In the genomic region with DNA sequence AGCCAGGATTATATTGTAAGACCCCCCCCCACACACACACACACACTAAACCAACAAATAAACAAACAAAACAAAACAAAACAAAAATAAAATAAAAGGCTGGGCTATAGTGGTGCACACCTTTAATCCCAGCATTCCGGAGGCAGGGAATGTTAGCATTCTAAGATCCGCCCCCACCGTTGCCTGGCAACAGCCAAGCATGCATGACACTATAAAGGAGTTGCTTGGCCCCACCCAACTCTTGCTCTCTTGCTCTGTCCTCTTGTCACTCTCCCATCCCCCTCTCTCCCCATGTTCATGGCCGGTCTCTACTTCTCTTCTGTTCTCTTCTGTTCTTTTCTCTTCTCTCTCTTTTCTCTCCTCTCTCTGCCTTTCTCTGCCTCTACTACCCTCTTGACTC, we compare ENCODE assay signal across 9 mouse cellular contexts.
DNase-seq lines count a peak whose midpoint lies in the region; ATAC-seq and TF ChIP-seq lines count a peak whose summit lies in the region.
"Had no signal": no experiment of that assay in that cellular context is flagged by ENCODE, and none has a peak within 500 bp of the region (broad histone marks: within the 10 kb centered on the region; RNA-seq: fewer than 3 reads in every experiment).

No protein-coding gene starts in this region.

- DNase-seq in forebrain, embryonic 10.5 days (ENCODE audit: extremely low spot score, low spot score): peak; percentile 54
- DNase-seq in kidney, postnatal 0 days (ENCODE audit: low spot score): peak; percentile 71
- DNase-seq in adrenal gland, adult (ENCODE audit: inconsistent age in 2 of 2, low spot score in 1 of 2): no peak
- DNase-seq: heart, adult 2 months had no signal

- H3K27ac ChIP-seq in forebrain, embryonic 10.5 days: peak overlapping the region; percentile 62; the same call in 1 of the 2 replicates
- H3K27ac ChIP-seq in forebrain, embryonic 16.5 days (ENCODE audit: low read length): no peak overlapping the region
- H3K27ac ChIP-seq in forebrain, embryonic 13.5 days: no peak overlapping the region
- H3K27ac ChIP-seq in kidney, postnatal 0 days: no peak overlapping the region
- H3K27ac ChIP-seq: heart, adult 2 months had no signal

- TF ChIP-seq CTCF in E14TG2a.4 (conservative IDR thresholded peaks at IDR 0.05; ENCODE audit: low read length): no peak
- TF ChIP-seq CTCF in kidney, postnatal 0 days (IDR thresholded peaks at IDR 0.05; ENCODE audit: low read depth): no peak

- no peak overlapping the region for H3K9ac ChIP-seq in forebrain, embryonic 16.5 days (replicated peaks; ENCODE audit: low read depth, low read length)
- no peak overlapping the region for H3K9ac ChIP-seq in forebrain, embryonic 13.5 days
- H3K9ac ChIP-seq in kidney, postnatal 0 days (ENCODE audit: low read depth, low read length): no peak overlapping the region

- H3K4me3 ChIP-seq in forebrain, embryonic 10.5 days: no peak overlapping the region
- no peak overlapping the region for H3K4me3 ChIP-seq in forebrain, embryonic 16.5 days (replicated peaks; ENCODE audit: low read length)
- H3K4me3 ChIP-seq in E14TG2a.4 (replicated peaks; ENCODE audit: low read length): peak overlapping the region; percentile 43; the same call in 1 of the 2 replicates
- no peak overlapping the region for H3K4me3 ChIP-seq in forebrain, embryonic 13.5 days
- H3K4me3 ChIP-seq in kidney, postnatal 0 days (replicated peaks; ENCODE audit: low read depth, low read length): no peak overlapping the region
- H3K4me3 ChIP-seq: heart, adult 2 months had no signal

- H3K4me1 ChIP-seq in forebrain, embryonic 10.5 days: peaks cover 20% of the 10 kb centered on the region
- 0 out of 2 replicates have a peak, but pooled peaks cover 2% of the 10 kb centered on the region for H3K4me1 ChIP-seq in forebrain, embryonic 16.5 days (replicated peaks; ENCODE audit: control insufficient read depth, insufficient read depth, low read length)
- peaks cover 48% of the 10 kb centered on the region for H3K4me1 ChIP-seq in E14TG2a.4 (replicated peaks; ENCODE audit: low read depth, low read length)
- H3K4me1 ChIP-seq in forebrain, embryonic 13.5 days: peaks cover 3% of the 10 kb centered on the region; the same call in 1 of the 2 replicates
- no peaks in the 10 kb centered on the region for H3K4me1 ChIP-seq in kidney, postnatal 0 days (replicated peaks; ENCODE audit: insufficient read depth, low read length)

- WGBS in forebrain, embryonic 10.5 days: 46% methylated on average over 4 of the region's 4 CpGs
- 18% methylated on average over 4 of the region's 4 CpGs for WGBS in forebrain, embryonic 16.5 days
- 20% methylated on average over 4 of the region's 4 CpGs for WGBS in forebrain, embryonic 13.5 days
- WGBS in kidney, postnatal 0 days: 43% methylated on average over 4 of the region's 4 CpGs

- no peaks in the 10 kb centered on the region for H3K36me3 ChIP-seq in forebrain, embryonic 10.5 days (replicated peaks)
- no peaks in the 10 kb centered on the region for H3K36me3 ChIP-seq in forebrain, embryonic 16.5 days (ENCODE audit: control insufficient read depth, insufficient read depth)
- no peaks in the 10 kb centered on the region for H3K36me3 ChIP-seq in E14TG2a.4 (ENCODE audit: insufficient read depth, low read length)
- H3K36me3 ChIP-seq in forebrain, embryonic 13.5 days (ENCODE audit: poor library complexity, severe bottlenecking): no peaks in the 10 kb centered on the region
- H3K36me3 ChIP-seq in kidney, postnatal 0 days (ENCODE audit: insufficient read depth, low read length): no peaks in the 10 kb centered on the region

- H3K4me2 ChIP-seq in forebrain, embryonic 16.5 days (ENCODE audit: low read length): no peak overlapping the region
- no peak overlapping the region for H3K4me2 ChIP-seq in forebrain, embryonic 13.5 days
- H3K4me2 ChIP-seq in kidney, postnatal 0 days (ENCODE audit: low read length): no peak overlapping the region

- ATAC-seq in forebrain, embryonic 16.5 days: no peak
- ATAC-seq in forebrain, embryonic 13.5 days: 0 out of 2 replicates have a peak, but pooled peaks have one; percentile 21
- ATAC-seq in kidney, postnatal 0 days (replicated peaks; ENCODE audit: low FRiP score, low read depth): peak; percentile 64
- ATAC-seq in cerebellum, adult (ENCODE audit: insufficient number of reproducible peaks, low FRiP score, low TSS enrichment): no peak
- ATAC-seq in megakaryocyte, adult 5-6 weeks (ENCODE audit: poor library complexity, severe bottlenecking): no peak

- no peaks in the 10 kb centered on the region; the same call in 1 of the 2 replicates for H3K9me3 ChIP-seq in forebrain, embryonic 10.5 days
- no peaks in the 10 kb centered on the region for H3K9me3 ChIP-seq in forebrain, embryonic 16.5 days (ENCODE audit: control insufficient read depth, low read length)
- peaks cover 4% of the 10 kb centered on the region; the same call in 1 of the 2 replicates for H3K9me3 ChIP-seq in E14TG2a.4 (ENCODE audit: low read length)
- no peaks in the 10 kb centered on the region for H3K9me3 ChIP-seq in forebrain, embryonic 13.5 days (replicated peaks)
- H3K9me3 ChIP-seq in kidney, postnatal 0 days (replicated peaks; ENCODE audit: low read length): no peaks in the 10 kb centered on the region

- no peaks in the 10 kb centered on the region for H3K27me3 ChIP-seq in forebrain, embryonic 10.5 days (ENCODE audit: poor library complexity, severe bottlenecking)
- no peaks in the 10 kb centered on the region for H3K27me3 ChIP-seq in forebrain, embryonic 16.5 days (replicated peaks; ENCODE audit: control insufficient read depth, insufficient read depth, low read length)
- no peaks in the 10 kb centered on the region for H3K27me3 ChIP-seq in E14TG2a.4 (ENCODE audit: insufficient read depth, low read length)
- no peaks in the 10 kb centered on the region for H3K27me3 ChIP-seq in forebrain, embryonic 13.5 days
- no peaks in the 10 kb centered on the region for H3K27me3 ChIP-seq in kidney, postnatal 0 days (ENCODE audit: insufficient read depth, low read length)

Comparison
In these comparisons a context has a peak if more than half of its experiments do, and no peak if none do; other contexts are left out.
1. ATAC-seq: peak in forebrain, embryonic 13.5 days (single experiment) and kidney, postnatal 0 days (single experiment); none in forebrain, embryonic 16.5 days (single experiment), cerebellum, adult (single experiment) and megakaryocyte, adult 5-6 weeks (single experiment).
2. DNase-seq: peak in forebrain, embryonic 10.5 days (single experiment) and kidney, postnatal 0 days (single experiment); none in adrenal gland, adult (0 of 2).